30 mouse cellular contexts compared by ENCODE assay signal in the genomic region with DNA sequence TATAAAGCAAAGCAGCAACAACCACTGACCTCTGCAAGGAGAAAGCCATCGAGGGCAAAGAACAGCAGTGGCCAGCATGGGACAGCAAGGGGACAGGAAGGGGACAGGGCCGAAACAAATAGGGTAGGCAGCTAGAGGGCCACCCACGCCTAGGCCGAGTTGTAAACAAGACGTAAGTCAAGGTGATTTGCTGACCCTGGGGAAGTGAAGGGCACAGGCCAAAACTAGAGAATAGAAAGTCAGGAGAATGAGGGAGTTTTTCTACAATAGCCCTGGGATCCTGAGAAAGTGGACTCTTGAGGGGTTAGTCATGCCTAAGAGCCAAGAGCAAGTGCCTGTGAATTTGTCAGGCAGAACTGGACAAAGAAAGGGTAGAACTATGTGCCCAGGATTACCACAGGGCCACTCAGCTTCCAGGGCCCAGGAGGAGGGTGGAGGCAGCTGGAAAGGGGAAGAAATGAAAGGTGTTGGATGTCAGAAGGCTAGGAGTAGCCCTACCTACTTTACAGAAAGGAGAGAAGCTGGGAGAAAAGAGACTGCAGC. TPM values are rescaled to one million over a fixed set of nuclear protein-coding genes. Genes with fewer than 3 reads are reported as not detected.
DNase-seq lines count a peak whose midpoint lies in the region; ATAC-seq and TF ChIP-seq lines count a peak whose summit lies in the region.
"Had no signal": no experiment of that assay in that cellular context is flagged by ENCODE, and none has a peak within 500 bp of the region (broad histone marks: within the 10 kb centered on the region; RNA-seq: fewer than 3 reads in every experiment).

No protein-coding gene starts in this region.

- WGBS in heart, embryonic 11.5 days (ENCODE audit: insufficient replicate concordance): 76% methylated on average over 5 of the region's 5 CpGs
- 48% methylated on average over 5 of the region's 5 CpGs for WGBS in olfactory bulb, adult 2 months

- peaks cover 23% of the 10 kb centered on the region for H3K4me1 ChIP-seq in heart, embryonic 11.5 days (ENCODE audit: control insufficient read depth, insufficient read depth, low read length)
- H3K4me1 ChIP-seq in olfactory bulb, adult 2 months (ENCODE audit: control insufficient read depth, insufficient read depth, low read length): peaks cover 46% of the 10 kb centered on the region
- H3K4me1 ChIP-seq: embryonic facial prominence, embryonic 13.5 days; forebrain, embryonic 10.5 days; forebrain, embryonic 15.5 days; hindbrain, embryonic 12.5 days; midbrain, embryonic 12.5 days; neural tube, embryonic 12.5 days; stomach, embryonic 15.5 days had no signal

- ATAC-seq in heart, embryonic 11.5 days (replicated peaks; ENCODE audit: insufficient number of reproducible peaks, low FRiP score, low TSS enrichment): no peak
- ATAC-seq in Patski: peak; percentile 97
- ATAC-seq: activated CD4-positive, CD25-positive, alpha-beta regulatory T cell, adult 4 months; forebrain, embryonic 15.5 days; hindbrain, postnatal 0 days had no signal

- CTCF ChIA-PET in Patski (lab: Charles Lee): interaction anchor here (1.2 to 2.5 kb wide), 3 partner anchors 10 to 290 kb away, joined by 3 to 12 read pairs (median 3); no protein-coding TSS in a partner anchor

- no peak overlapping the region for H3K4me3 ChIP-seq in heart, embryonic 11.5 days (ENCODE audit: low read depth, low read length)
- peak overlapping the region; percentile 3; the same call in 1 of the 2 replicates for H3K4me3 ChIP-seq in layer of hippocampus, adult 2 months
- no peak overlapping the region; the same call in 1 of the 2 replicates for H3K4me3 ChIP-seq in olfactory bulb, adult 2 months (ENCODE audit: insufficient read depth, low read depth, low read length)
- H3K4me3 ChIP-seq: embryonic facial prominence, embryonic 13.5 days; forebrain, embryonic 10.5 days; forebrain, embryonic 15.5 days; heart, embryonic 10.5 days; hindbrain, embryonic 12.5 days; intestine, embryonic 15.5 days; kidney, embryonic 15.5 days; liver, embryonic 13.5 days; midbrain, embryonic 12.5 days; myocyte; neural tube, embryonic 12.5 days; stomach, embryonic 15.5 days had no signal

- TF ChIP-seq POLR2A in olfactory bulb, adult 2 months (IDR thresholded peaks at IDR 0.05; ENCODE audit: insufficient read depth, low read depth, low read length): no peak

- TF ChIP-seq CTCF in layer of hippocampus, adult 2 months (conservative IDR thresholded peaks at IDR 0.05): no peak
- no peak for TF ChIP-seq CTCF in Patski (IDR thresholded peaks at IDR 0.05)
- TF ChIP-seq CTCF in olfactory bulb, adult 2 months (IDR thresholded peaks at IDR 0.05; ENCODE audit: insufficient read depth, low read depth, low read length): no peak

- no peak overlapping the region for H3K27ac ChIP-seq in heart, embryonic 11.5 days (ENCODE audit: low read depth, low read length)
- H3K27ac ChIP-seq in layer of hippocampus, adult 2 months: peak overlapping the region; percentile 43
- H3K27ac ChIP-seq in olfactory bulb, adult 2 months (ENCODE audit: insufficient read depth, low read depth, low read length): 0 out of 2 replicates have a peak overlapping the region, but pooled peaks have one; percentile 10
- H3K27ac ChIP-seq: embryonic facial prominence, embryonic 13.5 days; forebrain, embryonic 10.5 days; forebrain, embryonic 15.5 days; heart, embryonic 10.5 days; hindbrain, embryonic 12.5 days; hindbrain, postnatal 0 days; intestine, embryonic 15.5 days; kidney, embryonic 15.5 days; liver, embryonic 13.5 days; midbrain, embryonic 12.5 days; neural tube, embryonic 12.5 days; stomach, embryonic 15.5 days had no signal

- peak; percentile 5 for DNase-seq in heart, postnatal 4 days
- no peak for DNase-seq in layer of hippocampus, adult 2 months (ENCODE audit: low spot score in 2 of 2)
- no peak for DNase-seq in layer of hippocampus, postnatal 14 days (ENCODE audit: low spot score in 2 of 2)
- peak; percentile 84 for DNase-seq in Patski (ENCODE audit: low read depth, low spot score)
- DNase-seq in right cerebral cortex, postnatal 25 days: no peak
- DNase-seq: adrenal gland, adult 2 months; adrenal gland, postnatal 36 days; B cell, adult 2 months; cerebellum, adult 18-20 months; cerebellum, postnatal 10 days; gastrocnemius, postnatal 10 days; heart, postnatal 14 days; liver, embryonic 13.5 days; lung, adult 2 months; thymus, postnatal 14 days had no signal

- peaks cover 13% of the 10 kb centered on the region for H3K36me3 ChIP-seq in heart, embryonic 11.5 days (ENCODE audit: control insufficient read depth, insufficient read depth, low read length)
- H3K36me3 ChIP-seq: embryonic facial prominence, embryonic 13.5 days; liver, embryonic 13.5 days; stomach, embryonic 15.5 days had no signal

- in situ Hi-C loops in Patski (cut with MboI; ENCODE audit: low pct_unique_long_range_greater_than_20kb): no loop called here

- POLR2A ChIA-PET in Patski (lab: Charles Lee): interaction anchor here (1.0 to 1.7 kb wide), 4 partner anchors 9 to 17 kb away, joined by 3 to 14 read pairs (median 4); no protein-coding TSS in a partner anchor

- no peak overlapping the region for H3K4me2 ChIP-seq in heart, embryonic 11.5 days
- H3K4me2 ChIP-seq: embryonic facial prominence, embryonic 13.5 days; forebrain, embryonic 15.5 days; hindbrain, embryonic 12.5 days; intestine, embryonic 15.5 days; kidney, embryonic 15.5 days; liver, embryonic 13.5 days; midbrain, embryonic 12.5 days; neural tube, embryonic 12.5 days; stomach, embryonic 15.5 days had no signal

- H3K27me3 ChIP-seq in heart, embryonic 11.5 days (ENCODE audit: control insufficient read depth, insufficient read depth, low read length): no peaks in the 10 kb centered on the region
- no peaks in the 10 kb centered on the region for H3K27me3 ChIP-seq in Patski
- H3K27me3 ChIP-seq: embryonic facial prominence, embryonic 13.5 days; forebrain, embryonic 15.5 days; hindbrain, embryonic 12.5 days; intestine, embryonic 15.5 days; kidney, embryonic 15.5 days; liver, embryonic 13.5 days; midbrain, embryonic 12.5 days; neural tube, embryonic 12.5 days; stomach, embryonic 15.5 days had no signal

- no peak overlapping the region for H3K9ac ChIP-seq in heart, embryonic 11.5 days (ENCODE audit: low read depth, low read length)
- H3K9ac ChIP-seq: embryonic facial prominence, embryonic 13.5 days; forebrain, embryonic 15.5 days; hindbrain, embryonic 12.5 days; intestine, embryonic 15.5 days; kidney, embryonic 15.5 days; liver, embryonic 13.5 days; midbrain, embryonic 12.5 days; neural tube, embryonic 12.5 days; stomach, embryonic 15.5 days had no signal

- H3K9me3 ChIP-seq in heart, embryonic 11.5 days (replicated peaks; ENCODE audit: control insufficient read depth, low read length): no peaks in the 10 kb centered on the region
- H3K9me3 ChIP-seq: embryonic facial prominence, embryonic 13.5 days; forebrain, embryonic 10.5 days; forebrain, embryonic 15.5 days; heart, embryonic 10.5 days; hindbrain, embryonic 12.5 days; intestine, embryonic 15.5 days; kidney, embryonic 15.5 days; liver, embryonic 13.5 days; midbrain, embryonic 12.5 days; neural tube, embryonic 12.5 days; stomach, embryonic 15.5 days had no signal

RNA-seq across cellular contexts. Expression of a gene that starts 12.5 kb away (rescaled TPM):
- total RNA-seq in heart, postnatal 4 days (2021): 100 to 1,000 TPM; 423 to 424 TPM
- 235 and 350 TPM in 2 replicates for polyA plus RNA-seq in heart, embryonic 11.5 days (2014; fragmentation: Nextera tagmentation; extraction: Ambion mirVana)
- total RNA-seq in layer of hippocampus, adult 2 months (2021): 1,000 to 10,000 TPM; 1,930 to 2,057 TPM
- 1,000 to 10,000 TPM; 1,876 to 1,908 TPM for total RNA-seq in layer of hippocampus, postnatal 14 days (2021)
- 1,457 TPM for polyA plus RNA-seq in Patski (2021)
- polyA plus RNA-seq in olfactory bulb, adult 2 months (2012; ENCODE audit: insufficient read depth, insufficient read length, low replicate concordance, missing spikeins): 868 and 1,072 TPM in 2 replicates

Comparison
In these comparisons a context has a peak if more than half of its experiments do, and no peak if none do; other contexts are left out.
1. DNase-seq: peak in heart, postnatal 4 days (single experiment) and Patski (single experiment); none in layer of hippocampus, adult 2 months (0 of 2), layer of hippocampus, postnatal 14 days (0 of 2) and right cerebral cortex, postnatal 25 days (single experiment).
2. RNA of a gene that starts 12.5 kb away (total RNA-seq): 1,930 to 2,057 TPM in layer of hippocampus, adult 2 months and 1,876 to 1,908 TPM in layer of hippocampus, postnatal 14 days; 423 to 424 TPM in heart, postnatal 4 days; every median in the first group is over 4 times any median in the second.